Mouse (Mus musculus) urinary bladder, postnatal 0 days (tissue): ENCODE results near the gene Gm10065. TPM values are rescaled to one million over a fixed set of nuclear protein-coding genes. Genes with fewer than 3 reads are reported as not detected.

ENCODE experiments used
- microRNA counts: library from miRNA; unstranded; fragments of <30 nt; microRNA quantifications from one replicate; lab custom pipeline; 2016
- microRNA-seq: library from miRNA; unstranded; fragments of <30 nt; microRNA quantifications from one replicate; pipeline ENCODE4, GENCODE M21; 2016
- polyA plus RNA-seq: library from polyadenylated mRNA; unstranded; fragments of >200 nt; fragmentation: Nextera tagmentation; extraction: Ambion mirVana; gene quantifications from 2 replicates; pipeline ENCODE4 v1.2.1, GENCODE M21; 2015

The Gm10065 gene
- not detected in 2 replicates for polyA plus RNA-seq

GRCm38 (mm10) chr13:21478759-21479670 lies at the start of gene Gm10065, which contains the start of gene Zkscan4:
TSS of gene Gm10065 (minus strand) at chr13:21479441.
TSS of gene Zkscan4 (plus strand) at chr13:21478907.

GRCm38 (mm10) chr13:21501182-21501581 lies 21.9 kb upstream of the Gm10065 start, which contains the start of gene Gm11273:
TSS of gene Gm11273 (minus strand) at chr13:21501418.

GRCm38 (mm10) chr13:21495080-21495479 lies 15.8 kb upstream of the Gm10065 start, which contains the start of gene AK157302:
TSS of gene AK157302 (plus strand) at chr13:21495223.

GRCm38 (mm10) chr13:21468061-21469019 lies 10.9 kb downstream of the Gm10065 start, which contains the start of gene Nkapl:
TSS of gene Nkapl (minus strand) at chr13:21468509.

GRCm38 (mm10) chr13:21453449-21453848 lies 25.8 kb downstream of the Gm10065 start, which contains the start of gene Zscan26:
TSS of gene Zscan26 (minus strand) at chr13:21453730.

GRCm38 (mm10) chr13:21440503-21441206 lies 38.6 kb downstream of the Gm10065 start, which contains the start of gene Pgbd1:
TSS of gene Pgbd1 (minus strand) at chr13:21441058.

MicroRNAs encoded within 50 kb of the gene (microRNA counts, 519-probe panel; counts per million panel counts)
- microRNA mmu-miR-1896 (lab: Ali Mortazavi, UCI), result 3,706 counts per million, percentile 64 among the panel's probes with 10 or more counts

Small RNA genes lying within 50 kb of the gene (microRNA-seq; reads per million reads assigned to microRNA genes)
- not detected for gene Mir1896

Other genes starting within 250 kb of the Gm10065 start
- gene Gpx5, start 186.7 kb downstream of the Gm10065 start, polyA plus RNA-seq, result not detected in 2 replicates
- not detected in 2 replicates for gene Gpx6, start 167.3 kb downstream of the Gm10065 start, polyA plus RNA-seq
- not detected in 2 replicates for gene Olfr1367, start 132.5 kb downstream of the Gm10065 start, polyA plus RNA-seq
- gene Zscan12, start 116.6 kb downstream of the Gm10065 start, polyA plus RNA-seq, result 4.6 and 4.9 TPM in 2 replicates
- gene Zkscan3, start 76.7 kb downstream of the Gm10065 start, polyA plus RNA-seq, result 33.7 and 34.0 TPM in 2 replicates
- 0.63 and 0.66 TPM in 2 replicates for gene Pgbd1, start 38.4 kb downstream of the Gm10065 start, polyA plus RNA-seq
- 19.5 and 20.3 TPM in 2 replicates for gene Zscan26, start 25.7 kb downstream of the Gm10065 start, polyA plus RNA-seq
- 2.1 TPM in 2 replicates for gene Nkapl, start 10.9 kb downstream of the Gm10065 start, polyA plus RNA-seq
- 1.2 and 2.0 TPM in 2 replicates for gene Zkscan4, start 534 bp downstream of the Gm10065 start, polyA plus RNA-seq
- gene AK157302, start 15.8 kb upstream of the Gm10065 start, polyA plus RNA-seq, result 0.33 and 0.37 TPM in 2 replicates
- gene Gm11273, start 22.0 kb upstream of the Gm10065 start, polyA plus RNA-seq, result 9.9 and 11.1 TPM in 2 replicates
- gene Zkscan8, start 51.7 kb upstream of the Gm10065 start, polyA plus RNA-seq, result 2.0 and 2.8 TPM in 2 replicates
- gene Olfr1366, start 63.4 kb upstream of the Gm10065 start, polyA plus RNA-seq, result 0.13 TPM in 1 of 2 replicates, not detected in the other
- not detected in 2 replicates for gene Olfr1535, start 80.5 kb upstream of the Gm10065 start, polyA plus RNA-seq
- gene Olfr1364, start 102.3 kb upstream of the Gm10065 start, polyA plus RNA-seq, result not detected in 2 replicates
- gene Olfr1362, start 134.6 kb upstream of the Gm10065 start, polyA plus RNA-seq, result not detected in 2 replicates
- gene Olfr11, start 163.1 kb upstream of the Gm10065 start, polyA plus RNA-seq, result not detected in 2 replicates
- gene Olfr1361, start 183.9 kb upstream of the Gm10065 start, polyA plus RNA-seq, result not detected in 2 replicates
- gene Olfr1360, start 198.0 kb upstream of the Gm10065 start, polyA plus RNA-seq, result not detected in 2 replicates
- gene Olfr1359, start 218.7 kb upstream of the Gm10065 start, polyA plus RNA-seq, result not detected in 2 replicates
- 1.2 TPM in 1 of 2 replicates, not detected in the other for gene Hist1h2bl, start 236.7 kb upstream of the Gm10065 start, polyA plus RNA-seq
- 3.3 and 6.2 TPM in 2 replicates for gene Hist1h2ai, start 237.0 kb upstream of the Gm10065 start, polyA plus RNA-seq
- 1.3 and 3.8 TPM in 2 replicates for gene Hist1h3h, start 238.2 kb upstream of the Gm10065 start, polyA plus RNA-seq
- 0.61 and 1.5 TPM in 2 replicates for gene Hist1h2bm, start 242.6 kb upstream of the Gm10065 start, polyA plus RNA-seq